Mouse (Mus musculus) adrenal gland, postnatal 14 days (tissue): ENCODE data around the gene Rsbn1l. TPM values are rescaled to one million over a fixed set of nuclear protein-coding genes. Genes with fewer than 3 reads are reported as not detected.

Experiments
- total RNA-seq: library from RNA; stranded (reverse); gene quantifications from 2 replicates; pipeline ENCODE4 v1.2.3, GENCODE M21; 2021

Rsbn1l gene
- total RNA-seq, 1 experiment from 2014 or later, result 12.8 TPM

Other genes starting within 250 kb of the Rsbn1l start
- 12.5 and 13.8 TPM in 2 replicates for gene Phtf2, start 74.3 kb downstream of the Rsbn1l start, total RNA-seq
- 22.7 and 23.0 TPM in 2 replicates for gene Tmem60, start 74.2 kb downstream of the Rsbn1l start, total RNA-seq
- gene Ptpn12, start 99.5 kb upstream of the Rsbn1l start, total RNA-seq, result 54.2 and 59.4 TPM in 2 replicates
- gene Gsap, start 229.9 kb upstream of the Rsbn1l start, total RNA-seq, result 5.8 and 6.0 TPM in 2 replicates